Mouse (Mus musculus) skeletal muscle tissue, postnatal 0 days (tissue): Measurements from ENCODE around the gene Gabrr1. TPM values are rescaled to one million over a fixed set of nuclear protein-coding genes. Genes with fewer than 3 reads are reported as not detected.

Experiments
- polyA plus RNA-seq: library from polyadenylated mRNA; unstranded; fragments of >200 nt; fragmentation: Nextera tagmentation; extraction: Ambion mirVana; gene quantifications from 2 replicates; pipeline ENCODE4 v1.2.1, GENCODE M21; 2015

Gene Gabrr1
- 1.2 and 1.7 TPM in 2 replicates for polyA plus RNA-seq

GRCm38 (mm10) chr4:33132221-33132620, at the start of gene Gabrr1:
Gabrr1 (plus strand) TSS chr4:33132521.

GRCm38 (mm10) chr4:33189735-33190036, 57.4 kb downstream of the Gabrr1 start, which contains the start of gene Pm20d2:
Pm20d2 (minus strand) TSS chr4:33189737.

GRCm38 (mm10) chr4:33208881-33209841, 76.8 kb downstream of the Gabrr1 start, which contains the start of gene Srsf12:
Srsf12 (plus strand) TSS chr4:33208991.

Other genes with a start within 250 kb of the Gabrr1 start
- gene Ankrd6, start 181.7 kb upstream of the Gabrr1 start, polyA plus RNA-seq = 2.1 and 2.4 TPM in 2 replicates
- 57.9 and 62.5 TPM in 2 replicates for gene Rragd, start 149.5 kb upstream of the Gabrr1 start, polyA plus RNA-seq
- gene Ube2j1, start 101.1 kb upstream of the Gabrr1 start, polyA plus RNA-seq = 49.8 and 54.6 TPM in 2 replicates
- gene Gabrr2, start 69.5 kb upstream of the Gabrr1 start, polyA plus RNA-seq = 4.6 and 8.0 TPM in 2 replicates
- 8.7 and 10.9 TPM in 2 replicates for gene Pm20d2, start 57.2 kb downstream of the Gabrr1 start, polyA plus RNA-seq
- gene Srsf12, start 76.5 kb downstream of the Gabrr1 start, polyA plus RNA-seq = 0.54 and 0.90 TPM in 2 replicates
- 104 and 105 TPM in 2 replicates for gene Pnrc1, start 157.6 kb downstream of the Gabrr1 start, polyA plus RNA-seq
- 7.5 and 8.6 TPM in 2 replicates for gene Rngtt, start 177.8 kb downstream of the Gabrr1 start, polyA plus RNA-seq